Mouse (Mus musculus) limb, embryonic 14.5 days (tissue): Measurements from ENCODE around the gene Slc38a2. TPM values are rescaled to one million over a fixed set of nuclear protein-coding genes. Genes with fewer than 3 reads are reported as not detected.

Experiments used
- ATAC-seq: fragments of 200-750 bp; cut with Nextera tagmentation; 2 replicates; pipeline ENCODE4 v1.8.0; 2017; ENCODE audit warnings: low read depth, moderate number of reproducible peaks, moderate TSS enrichment; ENCODE audit not compliant: low FRiP score
- DNase-seq: peaks from one replicate; pipeline ENCODE4 v3.0.0-alpha.2; 2015; ENCODE audit warnings: low spot score
- H3K27ac ChIP-seq: fragments of 300-500 bp; sonication (generic); replicated peaks from 2 replicates; pipeline ENCODE4 v1.5.1; 2014; ENCODE audit warnings: low read depth, mild to moderate bottlenecking, low read length, moderate library complexity, mixed read lengths
- H3K27me3 ChIP-seq: fragments of 300-500 bp; sonication (generic); 2 replicates; pipeline ENCODE4 v1.6.1; 2014; ENCODE audit warnings: low read length, mixed read lengths; ENCODE audit not compliant: control insufficient read depth, insufficient read depth
- H3K36me3 ChIP-seq: fragments of 300-500 bp; sonication (generic); 2 replicates; pipeline ENCODE4 v1.6.1; 2014; ENCODE audit warnings: mild to moderate bottlenecking, low read length, moderate library complexity, mixed read lengths; ENCODE audit not compliant: control insufficient read depth, insufficient read depth
- H3K4me1 ChIP-seq: fragments of 300-500 bp; sonication (generic); 2 replicates; pipeline ENCODE4 v1.6.1; 2014; ENCODE audit warnings: antibody characterized with exemption, low read length, mixed read lengths; ENCODE audit not compliant: control insufficient read depth, insufficient read depth
- H3K4me2 ChIP-seq: fragments of 300-500 bp; sonication (generic); replicated peaks from 2 replicates; pipeline ENCODE4 v1.6.1; 2014; ENCODE audit warnings: low read depth, mild to moderate bottlenecking, low read length, moderate library complexity; ENCODE audit not compliant: severe bottlenecking
- H3K4me3 ChIP-seq: fragments of 300-500 bp; sonication (generic); replicated peaks from 2 replicates; pipeline ENCODE4 v1.5.1; 2014; ENCODE audit warnings: low read length
- H3K9ac ChIP-seq: fragments of 300-500 bp; sonication (generic); 2 replicates; pipeline ENCODE4 v1.6.1; 2014; ENCODE audit warnings: mild to moderate bottlenecking, low read depth, low read length, moderate library complexity; ENCODE audit not compliant: severe bottlenecking
- H3K9me3 ChIP-seq: fragments of 300-500 bp; sonication (generic); 2 replicates; pipeline ENCODE4 v1.6.1; 2016; ENCODE audit warnings: low read length; ENCODE audit not compliant: control insufficient read depth
- POLR2A ChIP-seq: fragments of 200-500 bp; IDR thresholded peaks from 2 replicates; pipeline ENCODE4 v1.8.0; 2012; ENCODE audit warnings: inconsistent platforms, mild to moderate bottlenecking, moderate library complexity, borderline replicate concordance; ENCODE audit not compliant: insufficient read depth, insufficient read length; ENCODE audit errors: extremely low read depth
- WGBS: fragments of 180-500 bp; shearing (Covaris S2); extraction: QIAGEN DNeasy Blood & Tissue Kit; methylation state at CpG from one replicate; pipeline ENCODE4 v1.1.7; 2014; 5-methylcytosine and 5-hydroxymethylcytosine counted together
- polyA plus RNA-seq, 2 experiments: library from polyadenylated mRNA; depleted of rRNA in 1 of 2; stranded (reverse) in 1 of 2; unstranded in 1 of 2; fragments of >200 nt; fragmentation: Nextera tagmentation in 1 of 2; extraction: Ambion mirVana in 1 of 2; gene quantifications; 2 replicates each; pipeline versions ENCODE4 v1.2.1 to v1.2.3; 2012 to 2014

Slc38a2 gene
- polyA plus RNA-seq, 2 experiments, result 116 to 137 TPM

DNA sequence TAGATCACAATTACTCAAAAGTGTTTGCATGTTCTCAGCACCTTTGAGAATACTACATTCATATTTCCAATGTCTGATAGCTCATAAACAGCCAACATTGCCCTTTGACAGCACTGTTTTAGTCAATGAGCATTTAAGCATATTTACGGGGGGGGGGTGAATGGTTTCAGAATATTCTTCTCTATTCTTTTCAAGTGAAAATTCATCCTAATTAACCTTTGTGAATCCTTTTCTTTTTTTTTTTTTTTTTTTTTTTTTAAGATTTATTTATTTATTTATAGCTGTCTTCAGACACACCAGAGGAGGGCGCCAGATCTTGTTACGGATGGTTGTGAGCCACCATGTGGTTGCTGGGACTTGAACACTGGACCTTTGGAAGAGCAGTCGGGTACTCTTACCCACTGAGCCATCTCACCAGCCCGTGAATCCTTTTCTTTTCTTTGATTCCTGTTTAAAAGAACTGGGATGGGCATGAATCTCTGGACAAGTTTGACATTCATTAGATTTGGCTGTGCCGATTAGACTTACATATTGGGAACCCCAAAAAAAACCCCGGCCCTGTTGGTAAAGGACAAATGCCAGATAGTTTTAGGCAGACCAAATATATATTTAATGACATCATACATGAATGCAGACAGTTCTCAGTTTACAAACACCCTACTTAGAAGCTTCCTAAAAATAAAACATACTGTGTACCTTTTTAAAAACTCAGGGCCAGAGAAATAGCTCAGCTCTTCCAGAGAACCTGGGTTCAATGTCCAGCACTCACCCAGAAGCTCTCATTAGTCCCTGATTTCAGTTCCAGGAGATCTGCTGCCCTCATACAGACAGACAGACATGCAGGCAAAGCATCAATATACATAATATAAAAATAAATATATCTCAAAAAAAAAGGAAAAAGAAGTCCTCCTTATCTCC is 14.5 kb upstream of the Slc38a2 start:
- WGBS, result 93% methylated on average over 6 of the region's 7 CpGs
- no peaks in the 10 kb centered on the region for H3K36me3 ChIP-seq
- no peak overlapping the region for H3K4me3 ChIP-seq
- no peak overlapping the region for H3K9ac ChIP-seq
- no peak for TF ChIP-seq POLR2A
- no peaks in the 10 kb centered on the region for H3K9me3 ChIP-seq
- DNase-seq, result no peak
- H3K4me1 ChIP-seq, result peaks cover 20% of the 10 kb centered on the region
- H3K27ac ChIP-seq, result no peak overlapping the region
- no peak for ATAC-seq
- H3K27me3 ChIP-seq, result no peaks in the 10 kb centered on the region
- H3K4me2 ChIP-seq, result no peak overlapping the region

DNA sequence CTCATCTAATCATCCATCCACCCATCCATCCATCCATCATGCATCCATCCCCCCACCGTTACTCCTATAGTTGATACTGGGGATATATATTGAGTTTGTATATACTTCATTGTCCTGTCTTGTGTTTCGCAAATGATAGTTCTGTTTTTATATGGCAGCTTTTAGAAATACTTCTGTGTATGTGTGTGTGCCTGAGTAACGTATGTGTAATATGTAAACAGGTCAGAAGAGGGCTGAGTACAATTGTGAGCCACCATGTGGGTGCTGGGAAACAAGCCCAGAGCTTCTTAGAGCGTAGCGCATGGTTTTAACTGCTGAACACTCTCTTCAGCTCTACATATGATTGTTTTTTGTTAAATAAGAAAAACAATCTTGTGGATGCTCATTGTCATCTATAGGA is 12.8 kb upstream of the Slc38a2 start:
- Histone ChIP-seq H3K27ac (no peak overlapping the region), H3K4me3 (no peak overlapping the region), H3K9ac (no peak overlapping the region), H3K4me1 (peaks cover 25% of the 10 kb centered on the region), H3K9me3 (no peaks in the 10 kb centered on the region), H3K27me3 (no peaks in the 10 kb centered on the region), H3K4me2 (no peak overlapping the region), H3K36me3 (no peaks in the 10 kb centered on the region)
- 95% methylated on average over 5 of the region's 5 CpGs for WGBS
- no peak for ATAC-seq
- DNase-seq, result no peak
- TF ChIP-seq POLR2A, result no peak

DNA sequence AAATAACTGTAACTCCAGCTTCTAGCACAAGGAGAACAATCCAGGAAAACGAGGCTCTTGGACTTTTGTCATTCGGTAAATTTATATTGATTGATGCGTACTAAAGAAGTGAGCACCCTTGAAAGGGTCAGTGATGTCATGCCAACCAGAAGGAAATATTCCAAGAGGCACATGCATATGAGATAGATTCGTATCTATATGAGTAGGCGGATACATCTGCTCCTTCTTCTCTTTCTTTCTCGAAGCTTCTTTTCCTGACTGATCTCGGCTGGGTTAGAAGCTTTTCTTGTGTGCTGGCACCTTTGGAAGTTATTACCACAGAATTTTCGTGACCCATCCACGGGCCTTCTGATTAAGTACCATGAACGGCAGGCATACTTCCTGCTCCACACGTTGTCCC is 12.1 kb upstream of the Slc38a2 start:
- H3K9me3 ChIP-seq, result no peaks in the 10 kb centered on the region
- H3K27me3 ChIP-seq, result no peaks in the 10 kb centered on the region
- no peak overlapping the region for H3K4me2 ChIP-seq
- TF ChIP-seq POLR2A, result no peak
- ATAC-seq (no peak), DNase-seq (no peak)
- no peaks in the 10 kb centered on the region for H3K36me3 ChIP-seq
- WGBS, result 80% methylated on average over 11 of the region's 11 CpGs
- H3K27ac ChIP-seq, result 0 out of 2 replicates have a peak overlapping the region, but pooled peaks have one; percentile 99
- peaks cover 22% of the 10 kb centered on the region for H3K4me1 ChIP-seq
- H3K4me3 ChIP-seq, result no peak overlapping the region
- H3K9ac ChIP-seq, result no peak overlapping the region

DNA sequence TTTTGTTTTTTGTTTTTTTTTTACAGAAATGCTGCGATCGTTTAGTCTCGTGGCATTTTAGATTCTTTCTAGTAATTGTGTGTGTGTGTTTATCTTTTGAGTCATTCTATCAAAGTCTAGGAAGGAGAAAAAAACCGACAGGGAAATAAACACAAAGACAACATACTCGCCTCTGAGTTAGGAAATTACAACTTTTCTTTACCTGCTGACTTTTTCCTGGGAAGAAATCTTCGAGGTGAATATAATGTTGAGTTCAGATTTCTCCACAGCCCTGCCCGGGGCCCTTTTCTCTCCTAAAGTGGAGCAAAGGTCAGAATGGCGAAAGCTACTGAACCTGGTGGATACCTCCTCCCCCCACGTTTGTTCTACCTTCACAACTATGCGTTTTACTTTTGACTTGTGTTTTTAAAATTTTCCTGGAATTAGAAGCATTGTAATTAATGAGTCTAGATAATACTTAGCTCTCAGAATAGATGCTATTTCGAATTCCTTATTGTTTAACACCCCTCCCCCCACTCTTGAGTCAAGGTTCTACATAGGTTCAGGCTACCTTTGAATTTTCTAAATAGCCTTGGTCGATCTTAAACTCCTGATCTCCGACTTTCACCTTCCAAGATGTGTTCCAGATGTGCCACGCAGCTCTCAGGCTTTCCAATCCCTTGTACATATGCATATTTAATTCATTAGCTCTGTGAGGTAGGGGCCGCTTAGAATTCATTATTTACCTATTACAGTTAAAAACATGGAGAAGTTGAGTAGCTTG is 11.0 kb upstream of the Slc38a2 start:
- H3K27ac ChIP-seq, result peak overlapping the region; percentile 99
- peak overlapping the region; percentile 92 for H3K9ac ChIP-seq
- no peaks in the 10 kb centered on the region for H3K36me3 ChIP-seq
- no peaks in the 10 kb centered on the region for H3K9me3 ChIP-seq
- peak; percentile 39 for DNase-seq
- 13% methylated on average over 15 of the region's 15 CpGs for WGBS
- peaks cover 22% of the 10 kb centered on the region for H3K4me1 ChIP-seq
- ATAC-seq, result no peak
- peak overlapping the region; percentile 68 for H3K4me3 ChIP-seq
- H3K27me3 ChIP-seq, result no peaks in the 10 kb centered on the region
- TF ChIP-seq POLR2A, result no peak
- H3K4me2 ChIP-seq, result peak overlapping the region; percentile 96

DNA sequence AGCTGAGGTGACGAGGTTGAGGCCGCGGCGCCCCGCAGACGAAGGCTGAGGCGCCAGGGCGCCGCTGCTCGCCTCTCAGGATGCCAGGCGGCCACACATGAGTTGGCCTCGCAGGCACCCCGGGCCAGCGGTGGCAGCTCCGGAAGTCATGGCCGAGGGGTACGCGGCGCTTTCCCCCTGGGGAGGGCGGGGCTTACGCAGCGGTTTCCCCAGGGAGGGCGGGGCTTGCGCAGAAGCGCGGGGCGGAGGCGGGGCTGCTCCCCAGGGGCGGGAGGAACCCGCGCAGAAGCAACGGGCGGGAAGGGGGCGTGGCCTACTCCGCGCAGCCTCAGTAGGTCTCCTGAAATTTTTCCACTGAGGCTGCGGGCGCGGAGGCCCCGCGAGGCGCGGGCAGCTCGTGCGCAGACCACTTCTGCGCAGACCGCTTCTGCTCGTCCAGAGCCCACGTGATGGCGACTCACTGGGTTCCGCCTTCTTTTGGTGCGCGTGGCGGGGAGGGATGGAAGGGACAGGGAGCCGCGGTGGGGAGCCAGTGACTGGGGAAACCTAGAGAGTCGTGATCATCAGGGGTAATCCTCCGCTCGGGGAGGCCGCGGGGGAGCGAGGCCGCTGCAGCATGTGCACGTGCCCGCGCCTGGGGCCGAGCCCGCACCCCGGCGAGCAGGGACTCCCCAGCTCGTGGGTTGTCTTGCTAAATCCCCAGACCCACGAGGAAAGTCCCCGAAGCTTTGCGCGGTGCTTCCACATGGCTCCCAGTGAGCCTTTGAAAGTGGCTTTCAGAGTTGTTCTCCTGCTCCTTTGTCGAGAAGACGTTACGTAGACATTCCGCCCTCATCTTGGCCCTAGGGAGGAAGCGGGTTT is 10.2 kb upstream of the Slc38a2 start:
- ATAC-seq (peak; percentile 93), DNase-seq (peak; percentile 97)
- Histone ChIP-seq H3K9ac (peak overlapping the region; percentile 92), H3K27ac (peak overlapping the region; percentile 99), H3K9me3 (no peaks in the 10 kb centered on the region), H3K4me3 (peak overlapping the region; percentile 68), H3K4me1 (peaks cover 22% of the 10 kb centered on the region), H3K36me3 (no peaks in the 10 kb centered on the region), H3K27me3 (no peaks in the 10 kb centered on the region), H3K4me2 (peak overlapping the region; percentile 96)
- WGBS, result 4% methylated on average over 47 of the region's 80 CpGs
- peak; percentile 86; the same call in 1 of the 2 replicates for TF ChIP-seq POLR2A
